ENCODE assay signal across 8 mouse cellular contexts in the genomic region with DNA sequence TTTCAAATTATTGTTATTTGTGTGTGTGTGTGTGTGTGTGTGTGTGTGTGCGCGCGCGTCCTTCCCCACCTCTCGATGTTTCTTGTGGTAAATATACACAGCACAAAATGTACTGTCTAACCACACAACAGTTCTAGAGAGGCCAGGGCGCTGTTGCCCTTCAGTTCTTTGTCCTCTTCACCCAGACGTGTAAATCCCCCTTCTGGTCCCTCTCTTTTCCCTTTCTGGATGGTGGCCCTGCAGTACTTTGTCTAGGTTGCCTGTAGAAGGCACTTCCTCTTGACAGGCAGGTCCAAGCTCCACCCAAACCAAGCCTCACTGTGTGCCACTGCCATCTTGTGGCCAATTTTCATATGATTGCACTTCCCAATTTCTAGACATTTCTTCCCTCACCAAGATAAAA. TPM values are rescaled to one million over a fixed set of nuclear protein-coding genes. Genes with fewer than 3 reads are reported as not detected.
A peak's percentile ranks its signal among the peaks of the same experiment; 100 is the strongest.
DNase-seq lines count a peak whose midpoint lies in the region; ATAC-seq and TF ChIP-seq lines count a peak whose summit lies in the region.

No protein-coding gene starts in this region.

- H3K27me3 ChIP-seq in C2C12 (ENCODE audit: control insufficient read depth, insufficient read depth, insufficient read length): peaks cover 6% of the 10 kb centered on the region
- H3K27me3 ChIP-seq in embryonic facial prominence, embryonic 15.5 days: no peaks in the 10 kb centered on the region
- no peaks in the 10 kb centered on the region for H3K27me3 ChIP-seq in heart, embryonic 11.5 days (ENCODE audit: control insufficient read depth, insufficient read depth, low read length)
- H3K27me3 ChIP-seq in kidney, embryonic 14.5 days (ENCODE audit: control insufficient read depth, insufficient read depth, low read length): no peaks in the 10 kb centered on the region
- H3K27me3 ChIP-seq in liver, embryonic 11.5 days (replicated peaks; ENCODE audit: control insufficient read depth, insufficient read depth, low read length): no peaks in the 10 kb centered on the region; the same call in 1 of the 2 replicates
- no peaks in the 10 kb centered on the region for H3K27me3 ChIP-seq in stomach, embryonic 16.5 days (ENCODE audit: control insufficient read depth, insufficient read depth, low read length)

- H3K79me3 ChIP-seq in C2C12 (ENCODE audit: low read depth): no peaks in the 10 kb centered on the region

- H3K4me3 ChIP-seq in C2C12 (ENCODE audit: insufficient read depth, poor library complexity, severe bottlenecking): no peak overlapping the region
- 0 out of 2 replicates have a peak overlapping the region, but pooled peaks have one; percentile 16 for H3K4me3 ChIP-seq in embryonic facial prominence, embryonic 15.5 days (replicated peaks)
- H3K4me3 ChIP-seq in heart, embryonic 11.5 days (ENCODE audit: low read depth, low read length): 0 out of 2 replicates have a peak overlapping the region, but pooled peaks have one; percentile 14
- H3K4me3 ChIP-seq in kidney, embryonic 14.5 days (ENCODE audit: low read length): no peak overlapping the region
- H3K4me3 ChIP-seq in liver, embryonic 11.5 days (ENCODE audit: low read depth, low read length): no peak overlapping the region
- H3K4me3 ChIP-seq in stomach, embryonic 16.5 days (replicated peaks; ENCODE audit: low read length): 0 out of 2 replicates have a peak overlapping the region, but pooled peaks have one; percentile 14

- peak overlapping the region; percentile 30; the same call in 1 of the 2 replicates for H3K4me2 ChIP-seq in embryonic facial prominence, embryonic 15.5 days (replicated peaks)
- H3K4me2 ChIP-seq in heart, embryonic 11.5 days: peak overlapping the region; percentile 46
- no peak overlapping the region for H3K4me2 ChIP-seq in kidney, embryonic 14.5 days (replicated peaks; ENCODE audit: low read depth, low read length)
- H3K4me2 ChIP-seq in liver, embryonic 11.5 days: peak overlapping the region; percentile 48
- H3K4me2 ChIP-seq in stomach, embryonic 16.5 days (ENCODE audit: low read depth, low read length): peak overlapping the region; percentile 44

- no peaks in the 10 kb centered on the region for H3K4me1 ChIP-seq in embryonic facial prominence, embryonic 15.5 days
- H3K4me1 ChIP-seq in heart, embryonic 11.5 days (ENCODE audit: control insufficient read depth, insufficient read depth, low read length): no peaks in the 10 kb centered on the region
- no peaks in the 10 kb centered on the region for H3K4me1 ChIP-seq in kidney, embryonic 14.5 days (ENCODE audit: control insufficient read depth, insufficient read depth, low read length)
- H3K4me1 ChIP-seq in liver, embryonic 11.5 days (replicated peaks; ENCODE audit: control insufficient read depth, insufficient read depth, low read length): no peaks in the 10 kb centered on the region
- H3K4me1 ChIP-seq in stomach, embryonic 16.5 days (ENCODE audit: control insufficient read depth, insufficient read depth, low read length): no peaks in the 10 kb centered on the region

- peak; percentile 73; the same call in 1 of the 2 replicates for ATAC-seq in embryonic facial prominence, embryonic 15.5 days (ENCODE audit: insufficient number of reproducible peaks, low FRiP score, low TSS enrichment, low read depth)
- ATAC-seq in heart, embryonic 11.5 days (replicated peaks; ENCODE audit: insufficient number of reproducible peaks, low FRiP score, low TSS enrichment): peak; percentile 82; the same call in 1 of the 2 replicates
- ATAC-seq in kidney, embryonic 14.5 days (ENCODE audit: low FRiP score, low TSS enrichment): peak; percentile 80
- peak; percentile 82 for ATAC-seq in liver, embryonic 11.5 days (replicated peaks; ENCODE audit: low FRiP score)
- ATAC-seq in stomach, embryonic 16.5 days (ENCODE audit: insufficient read depth, low FRiP score): peak; percentile 60; the same call in 1 of the 2 replicates

- H3K9ac ChIP-seq in embryonic facial prominence, embryonic 15.5 days: no peak overlapping the region
- no peak overlapping the region for H3K9ac ChIP-seq in heart, embryonic 11.5 days (ENCODE audit: low read depth, low read length)
- H3K9ac ChIP-seq in kidney, embryonic 14.5 days (ENCODE audit: low read depth, low read length): no peak overlapping the region
- H3K9ac ChIP-seq in liver, embryonic 11.5 days (ENCODE audit: low read depth, low read length): no peak overlapping the region
- no peak overlapping the region; the same call in 1 of the 2 replicates for H3K9ac ChIP-seq in stomach, embryonic 16.5 days (ENCODE audit: low read length)

- no peaks in the 10 kb centered on the region for H3K9me3 ChIP-seq in embryonic facial prominence, embryonic 15.5 days (replicated peaks)
- H3K9me3 ChIP-seq in heart, embryonic 11.5 days (replicated peaks; ENCODE audit: control insufficient read depth, low read length): no peaks in the 10 kb centered on the region
- H3K9me3 ChIP-seq in kidney, embryonic 14.5 days (ENCODE audit: control insufficient read depth, low read length): no peaks in the 10 kb centered on the region
- no peaks in the 10 kb centered on the region for H3K9me3 ChIP-seq in liver, embryonic 11.5 days (ENCODE audit: control insufficient read depth, low read length)
- no peaks in the 10 kb centered on the region for H3K9me3 ChIP-seq in stomach, embryonic 16.5 days (replicated peaks; ENCODE audit: control insufficient read depth, low read length)

- H3K36me3 ChIP-seq in C2C12 (ENCODE audit: control insufficient read depth, insufficient read depth): no peaks in the 10 kb centered on the region
- H3K36me3 ChIP-seq in embryonic facial prominence, embryonic 15.5 days: no peaks in the 10 kb centered on the region
- no peaks in the 10 kb centered on the region for H3K36me3 ChIP-seq in heart, embryonic 11.5 days (ENCODE audit: control insufficient read depth, insufficient read depth, low read length)
- H3K36me3 ChIP-seq in kidney, embryonic 14.5 days (ENCODE audit: control insufficient read depth, insufficient read depth, low read length): no peaks in the 10 kb centered on the region
- H3K36me3 ChIP-seq in liver, embryonic 11.5 days (ENCODE audit: control insufficient read depth, insufficient read depth, low read length): no peaks in the 10 kb centered on the region
- no peaks in the 10 kb centered on the region for H3K36me3 ChIP-seq in stomach, embryonic 16.5 days (ENCODE audit: control insufficient read depth, insufficient read depth, low read length)

- no peaks in the 10 kb centered on the region for H3K79me2 ChIP-seq in C2C12 (ENCODE audit: control insufficient read depth, insufficient read depth)

- no peak overlapping the region for H3K27ac ChIP-seq in embryonic facial prominence, embryonic 15.5 days (replicated peaks)
- 0 out of 2 replicates have a peak overlapping the region, but pooled peaks have one; percentile 22 for H3K27ac ChIP-seq in heart, embryonic 11.5 days (ENCODE audit: low read depth, low read length)
- H3K27ac ChIP-seq in kidney, embryonic 14.5 days (ENCODE audit: low read depth, low read length): no peak overlapping the region
- no peak overlapping the region for H3K27ac ChIP-seq in liver, embryonic 11.5 days (ENCODE audit: low read depth, low read length)
- H3K27ac ChIP-seq in stomach, embryonic 16.5 days (ENCODE audit: low read length): no peak overlapping the region

- TF ChIP-seq CTCF in C2C12 (IDR thresholded peaks at IDR 0.05; ENCODE audit: control insufficient read depth, insufficient read depth, insufficient read length): peak; percentile 50

- 41% methylated on average over 7 of the region's 7 CpGs for WGBS in embryonic facial prominence, embryonic 15.5 days
- 36% methylated on average over 7 of the region's 7 CpGs for whole genome bisulfite sequencing in heart, embryonic 11.5 days (ENCODE audit: insufficient replicate concordance)
- WGBS in kidney, embryonic 14.5 days: 44% methylated on average over 7 of the region's 7 CpGs
- WGBS in liver, embryonic 11.5 days: 42% methylated on average over 7 of the region's 7 CpGs
- 47% methylated on average over 7 of the region's 7 CpGs for WGBS in stomach, embryonic 16.5 days

- H3ac ChIP-seq in C2C12 (ENCODE audit: control insufficient read depth, insufficient read length, low read depth): no peak overlapping the region

- DNase-seq in adrenal gland, postnatal 36 days: peak; percentile 76 to 83
- peak; percentile 72 for DNase-seq in liver, embryonic 11.5 days (ENCODE audit: low spot score)
- DNase-seq in naive thymus-derived CD4-positive, alpha-beta T cell, adult 2 months (ENCODE audit: low read depth): peak; percentile 88

TF ChIP-seq in C2C12, 6 proteins besides CTCF, POLR2A, EP300 and RAD21 (continues in another document):
- TF ChIP-seq MAX (IDR thresholded peaks at IDR 0.05): no peak

RNA-seq across cellular contexts. Expression of gene Ggt6, which starts 6.0 kb away (rescaled TPM):
- polyA plus RNA-seq in C2C12 (2012; fragmentation: generic; extraction: Trizol): not detected
- 1 to 10 TPM in 1 of 2 experiments, under 1 TPM in 1; 0.79 to 5.3 TPM for total RNA-seq in adrenal gland, postnatal 36 days (2021)
- 6.3 and 7.0 TPM in 2 replicates for polyA plus RNA-seq in embryonic facial prominence, embryonic 15.5 days (2015; fragmentation: Nextera tagmentation; extraction: Ambion mirVana)
- polyA plus RNA-seq in heart, embryonic 11.5 days (2014; fragmentation: Nextera tagmentation; extraction: Ambion mirVana): not detected in 2 replicates
- 0.31 and 0.76 TPM in 2 replicates for polyA plus RNA-seq in kidney, embryonic 14.5 days (2014; fragmentation: Nextera tagmentation; extraction: Ambion mirVana)
- polyA plus RNA-seq in liver, embryonic 11.5 days (2014; fragmentation: Nextera tagmentation; extraction: Ambion mirVana): not detected in 2 replicates
- 8.1 and 8.9 TPM in 2 replicates for polyA plus RNA-seq in stomach, embryonic 16.5 days (2015; fragmentation: Nextera tagmentation; extraction: Ambion mirVana)

RNA-seq across cellular contexts. Expression of gene Mybbp1a, which starts 11.9 kb away (rescaled TPM):
- polyA plus RNA-seq in C2C12 (2012; fragmentation: generic; extraction: Trizol): 230 TPM
- total RNA-seq in adrenal gland, postnatal 36 days (2021): 100 to 1,000 TPM in 1 of 2 experiments, 10 to 100 TPM in 1; 86.3 to 101 TPM
- 123 and 138 TPM in 2 replicates for polyA plus RNA-seq in embryonic facial prominence, embryonic 15.5 days (2015; fragmentation: Nextera tagmentation; extraction: Ambion mirVana)
- polyA plus RNA-seq in heart, embryonic 11.5 days (2014; fragmentation: Nextera tagmentation; extraction: Ambion mirVana): 93.8 and 101 TPM in 2 replicates
- polyA plus RNA-seq in kidney, embryonic 14.5 days (2014; fragmentation: Nextera tagmentation; extraction: Ambion mirVana): 129 and 173 TPM in 2 replicates
- polyA plus RNA-seq in liver, embryonic 11.5 days (2014; fragmentation: Nextera tagmentation; extraction: Ambion mirVana): 263 and 272 TPM in 2 replicates
- 117 and 133 TPM in 2 replicates for polyA plus RNA-seq in stomach, embryonic 16.5 days (2015; fragmentation: Nextera tagmentation; extraction: Ambion mirVana)

RNA-seq across cellular contexts. Expression of gene Smtnl2, which starts 17.8 kb away (rescaled TPM):
- 0.04 TPM for polyA plus RNA-seq in C2C12 (2012; fragmentation: generic; extraction: Trizol)
- total RNA-seq in adrenal gland, postnatal 36 days (2021): 1 to 10 TPM; 1.7 to 2.4 TPM
- 58.8 and 64.3 TPM in 2 replicates for polyA plus RNA-seq in embryonic facial prominence, embryonic 15.5 days (2015; fragmentation: Nextera tagmentation; extraction: Ambion mirVana)
- polyA plus RNA-seq in heart, embryonic 11.5 days (2014; fragmentation: Nextera tagmentation; extraction: Ambion mirVana): 107 and 123 TPM in 2 replicates
- polyA plus RNA-seq in kidney, embryonic 14.5 days (2014; fragmentation: Nextera tagmentation; extraction: Ambion mirVana): 30.0 and 56.1 TPM in 2 replicates
- polyA plus RNA-seq in liver, embryonic 11.5 days (2014; fragmentation: Nextera tagmentation; extraction: Ambion mirVana): 22.9 and 24.8 TPM in 2 replicates
- 44.0 and 46.2 TPM in 2 replicates for polyA plus RNA-seq in stomach, embryonic 16.5 days (2015; fragmentation: Nextera tagmentation; extraction: Ambion mirVana)

Comparison
In these comparisons a context has a peak if more than half of its experiments do, and no peak if none do; other contexts are left out.
1. H3K4me3 ChIP-seq: peak in embryonic facial prominence, embryonic 15.5 days (single experiment), heart, embryonic 11.5 days (single experiment) and stomach, embryonic 16.5 days (single experiment); none in C2C12 (single experiment), kidney, embryonic 14.5 days (single experiment) and liver, embryonic 11.5 days (single experiment).
2. RNA of gene Smtnl2, which starts 17.8 kb away (polyA plus RNA-seq): 107 to 123 TPM in heart, embryonic 11.5 days, 58.8 to 64.3 TPM in embryonic facial prominence, embryonic 15.5 days, 30.0 to 56.1 TPM in kidney, embryonic 14.5 days, 44.0 to 46.2 TPM in stomach, embryonic 16.5 days and 22.9 to 24.8 TPM in liver, embryonic 11.5 days; 0.04 TPM in C2C12 (single experiment); every median in the first group is over 10 times any median in the second.
3. Peak in every context shown above with its lines, with median percentiles within 50 percentile points of each other: DNase-seq and ATAC-seq.